Mouse (Mus musculus) lung, postnatal 4 days (tissue): Measurements from ENCODE around the gene Tmem44.

Source experiments
- DNase-seq, 2 experiments: peaks; one replicate each; pipeline ENCODE4 v3.0.0; 2021

Gene Tmem44

DNA sequence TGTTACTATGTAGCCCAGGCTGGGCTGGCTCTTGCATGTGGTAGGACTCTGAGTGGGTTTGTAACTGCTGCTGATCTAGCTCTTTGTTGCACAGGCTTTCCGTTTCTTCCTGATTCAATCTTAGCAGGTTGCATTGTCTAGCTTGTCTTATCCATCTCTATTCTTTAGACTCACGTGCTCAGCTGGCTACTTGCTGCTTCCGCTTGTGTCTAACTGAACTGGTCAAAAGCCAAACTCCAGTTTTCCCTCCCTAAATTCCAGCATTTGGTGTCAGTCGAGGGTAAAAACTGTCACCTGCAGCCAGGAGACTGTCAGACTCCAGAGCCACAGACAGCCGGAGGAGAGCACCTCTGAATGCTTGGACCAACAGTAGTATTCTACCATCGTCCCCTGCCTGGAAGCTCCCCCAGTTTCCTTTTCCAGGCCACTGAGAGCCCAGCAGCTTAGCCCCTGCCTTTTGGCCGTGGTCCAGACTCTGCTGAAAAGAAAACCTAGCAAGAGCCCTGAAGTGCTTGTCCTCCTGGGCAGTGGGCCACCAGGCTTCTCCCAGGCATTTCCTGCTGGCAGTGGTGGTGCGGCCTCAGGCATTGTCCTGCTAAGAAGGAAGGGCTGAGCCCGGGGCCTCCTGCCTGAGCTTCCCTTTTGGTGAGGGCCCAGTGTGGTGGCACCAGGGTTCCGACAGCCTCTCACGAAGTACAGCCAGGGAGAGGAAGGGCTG lies 2.1 kb upstream of the Tmem44 start:
- DNase-seq, result peak; percentile 94 to 97

- DNase-seq, result peak; percentile 88
Measured at GRCm38 (mm10) chr16:30549966-30550747, 485 bp downstream of the Tmem44 start.

DNA sequence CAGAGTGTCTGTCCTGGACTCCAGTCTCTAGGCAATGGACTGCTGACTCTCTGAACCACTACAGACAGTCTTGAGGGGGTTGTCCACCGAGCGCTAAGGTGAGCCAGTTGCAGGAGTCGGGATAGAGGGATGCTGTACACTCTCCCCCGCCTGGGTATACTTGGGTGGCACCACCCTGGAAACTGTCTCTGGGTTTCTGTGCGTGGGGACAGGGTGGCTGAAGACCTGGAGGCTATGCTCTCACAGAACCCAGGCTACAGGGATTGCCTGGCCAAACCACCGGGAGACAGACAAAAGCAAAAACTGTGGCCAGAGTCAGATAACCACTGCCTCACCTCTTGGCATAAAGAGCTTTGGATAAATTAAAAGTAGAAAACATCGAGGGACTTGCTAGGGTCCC lies 1.1 kb downstream of the Tmem44 start:
- no peak for DNase-seq

- no peak for DNase-seq
Measured at GRCm38 (mm10) chr16:30548291-30548690, 2.4 kb downstream of the Tmem44 start.

DNA sequence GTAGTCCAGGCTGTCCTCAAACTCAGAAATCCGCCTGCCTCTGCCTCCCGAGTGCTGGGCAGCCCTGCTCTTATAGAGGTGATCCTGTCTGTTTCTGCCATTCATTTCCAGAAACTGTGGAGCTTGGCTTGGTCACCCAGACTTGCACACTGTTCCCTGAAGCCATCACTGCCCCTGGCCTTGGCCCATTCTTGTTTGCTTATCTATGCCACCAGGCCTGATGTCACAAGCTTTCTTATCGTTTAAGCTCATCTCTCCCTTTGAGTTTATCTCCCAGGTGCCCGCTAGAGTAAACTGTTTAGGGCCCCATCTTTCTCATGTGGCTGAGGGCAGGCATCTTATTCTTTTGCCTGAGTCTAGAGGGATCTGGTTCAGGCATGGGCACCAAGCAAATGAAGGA lies 5.9 kb downstream of the Tmem44 start:
- DNase-seq, result no peak

DNA sequence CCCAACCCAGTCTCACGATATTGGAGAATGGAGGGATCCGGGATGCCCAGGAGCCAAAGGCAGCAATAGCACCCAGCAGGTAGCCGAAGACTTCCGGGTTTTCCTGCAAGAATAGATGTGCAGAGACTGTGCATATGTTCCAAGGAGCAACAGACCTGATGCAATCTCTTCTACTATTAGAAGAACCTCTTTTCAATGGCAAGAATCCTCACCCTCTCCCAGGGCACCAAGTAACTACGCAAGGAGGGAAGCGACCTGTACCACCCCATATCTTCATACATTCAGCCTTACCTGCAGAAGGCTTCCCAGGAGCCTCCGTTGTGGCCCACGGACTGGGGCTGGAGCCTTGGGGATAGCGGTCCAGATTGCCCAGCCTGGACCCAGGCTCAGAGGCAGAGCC lies 7.3 kb downstream of the Tmem44 start:
- no peak for DNase-seq

GRCm38 (mm10) chr16:30542826-30543225 lies 7.8 kb downstream of the Tmem44 start:
- DNase-seq, result no peak

DNA sequence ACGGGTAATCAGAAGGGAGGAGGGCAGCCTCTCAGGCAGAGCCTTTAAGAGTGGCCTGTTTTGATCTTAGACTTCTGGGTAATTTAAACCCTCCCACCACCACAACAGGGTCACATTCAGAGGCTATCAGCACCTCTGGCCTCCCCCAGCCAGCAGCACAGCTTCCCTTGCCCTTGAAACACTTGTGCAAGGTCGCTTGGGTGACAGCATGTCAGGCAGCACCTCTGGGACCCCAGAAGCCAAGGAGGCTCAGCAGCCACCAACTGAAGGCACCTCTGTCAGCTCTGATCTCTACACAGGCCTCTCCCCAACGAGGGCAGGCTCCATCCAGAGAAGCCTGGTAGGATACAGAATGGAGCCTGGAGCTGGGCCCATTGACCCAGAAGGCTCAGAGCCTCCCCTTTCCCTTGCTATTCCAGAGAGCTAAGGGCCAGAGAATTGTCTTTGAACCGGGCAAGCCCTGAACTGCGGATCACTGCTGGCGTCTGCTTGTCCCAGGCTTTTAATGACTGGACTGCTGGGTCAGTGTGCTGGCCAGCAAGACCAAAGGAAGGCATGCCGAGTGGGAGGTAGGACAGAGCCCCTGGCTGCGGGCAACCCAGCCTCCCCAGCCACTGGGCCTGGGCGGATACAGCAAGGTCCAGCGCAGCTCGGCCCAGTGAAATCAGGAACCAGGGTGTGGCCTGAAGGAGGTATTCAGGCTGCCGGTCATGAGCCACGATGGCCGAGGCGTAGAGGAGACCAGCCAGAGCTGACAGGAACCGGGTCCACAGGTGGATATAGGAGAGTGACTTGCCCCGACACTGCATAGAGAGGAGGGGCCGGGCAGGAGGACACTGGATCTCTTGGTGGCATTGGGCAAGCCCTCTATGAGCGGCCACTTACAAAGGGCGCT lies 10.3 kb downstream of the Tmem44 start:
- DNase-seq, result no peak

GRCm38 (mm10) chr16:30539433-30539832 lies 11.2 kb downstream of the Tmem44 start:
- peak; percentile 59 to 69 for DNase-seq

GRCm38 (mm10) chr16:30535075-30535474 lies 15.6 kb downstream of the Tmem44 start:
- no peak for DNase-seq

DNA sequence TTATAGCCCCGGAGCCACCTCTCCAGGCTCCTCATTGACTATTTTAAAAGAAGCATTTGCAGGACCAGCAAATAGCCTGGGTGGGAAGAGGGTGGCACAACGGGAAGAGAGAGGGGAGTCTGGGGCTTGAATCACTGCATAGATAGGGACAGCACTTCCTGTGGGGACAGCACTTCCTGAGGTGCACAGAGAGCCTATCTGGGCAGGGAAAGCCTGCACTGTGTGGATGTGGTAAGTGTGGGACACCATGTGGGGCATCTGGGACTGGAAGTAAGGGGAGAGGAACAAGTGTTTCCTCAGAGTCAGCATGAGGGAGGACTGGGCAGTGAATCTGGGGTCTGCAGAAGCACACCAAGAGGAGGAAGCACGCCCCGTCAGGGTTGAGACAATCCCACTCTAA lies 17.1 kb downstream of the Tmem44 start:
- no peak for DNase-seq

DNA sequence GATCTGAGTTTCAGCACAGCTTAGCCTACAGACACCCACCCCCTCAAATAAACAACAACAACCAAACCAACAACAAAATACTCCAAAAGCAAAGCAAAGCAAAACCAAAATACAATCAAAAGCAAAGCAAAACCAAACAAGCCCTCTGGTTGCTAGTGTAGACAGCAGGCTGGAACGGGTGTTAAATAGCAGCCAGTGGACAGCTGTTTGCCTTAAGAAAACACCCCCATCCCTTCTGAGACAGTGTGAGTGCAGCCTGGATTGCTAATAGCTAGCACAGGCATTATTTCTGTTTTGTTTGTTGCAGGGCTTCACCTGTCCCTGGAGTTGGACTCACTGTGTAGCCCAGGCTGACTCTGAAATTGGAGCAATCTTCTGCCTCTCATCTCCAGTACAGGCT lies 17.7 kb downstream of the Tmem44 start:
- DNase-seq, result no peak

DNA sequence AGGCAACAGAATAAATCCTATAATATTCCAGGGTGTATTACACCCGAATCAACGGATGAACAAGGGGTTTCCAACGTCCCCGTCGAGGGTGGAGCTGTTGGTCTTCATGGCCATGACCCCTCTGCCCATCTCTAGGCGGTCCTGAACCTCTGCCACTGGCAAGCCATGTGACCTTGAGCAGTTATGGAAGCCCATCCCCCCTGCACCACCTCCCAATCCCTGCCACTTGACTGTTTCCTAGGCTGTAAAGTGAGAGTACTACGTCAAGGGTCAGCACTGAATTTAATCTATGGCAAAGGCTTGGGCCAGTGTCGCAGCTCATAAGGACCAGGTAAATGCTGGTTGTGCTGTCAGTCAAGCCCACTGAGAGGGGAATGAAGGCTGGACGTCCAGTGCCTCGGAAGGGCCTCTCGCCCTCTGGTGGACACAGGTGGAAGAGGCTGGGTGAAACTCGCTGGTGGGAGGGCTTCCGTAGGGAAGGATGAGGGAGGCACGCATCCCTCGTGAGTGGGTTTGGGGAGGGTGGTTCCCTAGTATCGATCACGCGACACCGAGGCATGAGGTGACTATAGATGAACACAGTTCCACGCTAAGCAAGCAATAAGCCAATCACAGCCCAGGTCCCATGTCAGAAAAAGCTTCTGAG lies 18.8 kb downstream of the Tmem44 start:
- DNase-seq, result peak; percentile 61 to 72

- DNase-seq, result peak in 1 of 2 experiments; percentile 34
Measured at GRCm38 (mm10) chr16:30530815-30531214, 19.8 kb downstream of the Tmem44 start.

DNA sequence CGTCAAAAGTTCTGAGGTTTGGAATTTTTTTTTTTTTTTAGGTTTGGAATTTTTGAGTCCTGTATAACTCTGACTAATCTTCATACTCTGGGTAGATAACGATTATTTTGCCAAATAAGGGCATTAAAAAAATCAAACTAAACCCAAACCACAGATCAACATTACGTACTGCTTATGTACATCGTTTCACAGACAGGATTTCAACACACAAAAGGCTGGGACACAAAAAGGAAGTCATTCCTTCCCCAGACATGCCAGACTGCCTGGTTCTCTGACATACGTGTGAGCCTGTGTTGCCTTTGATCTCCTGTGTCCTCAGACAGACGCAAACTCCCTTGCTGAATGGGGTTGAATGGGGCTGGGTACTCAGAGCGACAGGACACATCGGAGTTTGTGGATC lies 22.3 kb downstream of the Tmem44 start:
- no peak for DNase-seq

DNA sequence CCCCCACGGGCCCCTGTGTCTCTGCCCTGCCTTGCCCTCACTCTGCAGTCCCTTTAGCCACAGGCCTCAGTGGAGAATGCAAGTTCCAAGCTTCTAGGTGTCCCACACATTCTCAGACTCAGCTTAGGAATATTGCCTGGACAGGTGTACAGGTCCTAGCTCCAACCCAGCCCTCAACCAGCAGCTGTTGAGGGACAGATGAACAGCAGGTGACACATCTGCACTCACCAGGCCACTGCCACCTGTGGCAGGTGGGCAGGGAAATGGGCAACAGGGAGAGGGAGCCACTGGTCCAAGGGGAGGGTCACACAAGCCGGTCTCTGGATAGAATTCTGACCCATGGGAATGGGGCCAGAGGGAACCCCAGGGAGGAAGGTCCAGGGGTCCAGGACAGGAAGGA lies 22.8 kb downstream of the Tmem44 start:
- DNase-seq, result no peak

GRCm38 (mm10) chr16:30525756-30526155 lies 24.9 kb downstream of the Tmem44 start:
- no peak for DNase-seq

GRCm38 (mm10) chr16:30524481-30524880 lies 26.2 kb downstream of the Tmem44 start:
- DNase-seq, result no peak

DNA sequence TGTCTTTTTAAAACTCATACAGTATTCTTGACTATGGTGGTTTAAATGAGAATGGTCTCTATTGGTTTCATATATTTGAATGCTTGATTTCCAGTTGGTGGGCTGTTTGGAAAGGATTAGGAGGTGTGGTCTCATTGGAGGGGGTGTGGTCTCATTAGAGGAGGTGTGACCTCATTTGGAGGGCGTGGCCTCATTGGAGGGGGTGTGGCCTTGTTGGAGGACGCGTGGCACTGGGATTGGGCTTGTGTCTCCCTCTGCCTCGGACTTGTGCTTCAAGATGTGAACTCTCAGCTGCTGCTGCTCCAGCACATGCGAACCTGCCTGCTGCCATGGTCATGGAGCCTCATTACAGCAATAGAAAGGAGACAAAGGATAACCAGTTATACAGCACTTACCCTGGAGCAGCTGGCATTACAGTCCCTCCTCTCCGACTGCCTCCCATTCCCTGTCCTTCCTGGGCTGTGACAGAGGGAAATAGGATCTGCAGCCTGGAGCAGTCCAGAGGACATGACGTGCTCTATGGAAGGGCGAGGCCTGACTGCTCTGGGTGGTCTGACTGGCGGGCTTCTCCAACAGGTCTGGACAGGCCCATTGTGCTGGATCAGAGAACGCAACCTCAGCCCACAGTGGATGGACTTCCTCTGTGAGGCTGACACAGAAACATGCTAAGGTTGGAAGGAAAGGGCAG lies 28.2 kb downstream of the Tmem44 start:
- DNase-seq, result no peak

DNA sequence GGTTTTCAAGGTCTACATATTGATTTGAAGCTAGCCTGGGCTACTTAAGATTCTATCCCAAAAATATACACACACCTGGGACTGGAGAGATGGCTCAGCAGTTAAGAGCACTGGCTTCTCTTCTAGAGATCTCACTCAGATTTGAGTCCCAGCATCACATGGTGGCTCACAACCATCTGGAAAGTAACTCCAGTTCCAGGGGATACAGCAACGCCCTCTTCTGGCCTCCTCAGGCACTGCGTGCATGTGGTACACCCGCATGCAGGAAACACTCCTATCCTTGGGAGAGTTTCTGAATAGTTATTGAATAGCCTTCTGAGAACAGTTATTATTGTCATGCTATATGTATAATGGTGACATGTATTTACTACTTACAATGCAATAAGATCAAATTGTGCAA lies 29.5 kb downstream of the Tmem44 start:
- no peak for DNase-seq

- DNase-seq, result peak; percentile 70 to 81
Measured at GRCm38 (mm10) chr16:30520361-30520823, 30.2 kb downstream of the Tmem44 start.

- no peak for DNase-seq
Measured at GRCm38 (mm10) chr16:30518635-30519034, 32.0 kb downstream of the Tmem44 start.
